Mouse (Mus musculus): ENCODE data around the gene Ddx11. TPM values are rescaled to one million over a fixed set of nuclear protein-coding genes. Genes with fewer than 3 reads are reported as not detected.

Gene Ddx11
- total and polyA plus RNA-seq, 2 experiments from 2014 or later, result 2.5 to 6.7 TPM

GRCm38 (mm10) chr17:66107466-66107865 is 15.9 kb upstream of the Ddx11 start:
- Histone ChIP-seq H3K4me2 (ENCODE audit: low read depth, low read length, poor library complexity, severe bottlenecking) (no peak overlapping the region), H3K9ac (replicated peaks; ENCODE audit: low read length, poor library complexity, severe bottlenecking) (no peak overlapping the region), H3K36me3 (ENCODE audit: insufficient read depth, low read length) (no peaks in the 10 kb centered on the region), H3K4me3 (ENCODE audit: low read depth, low read length) (no peak overlapping the region), H3K4me1 (ENCODE audit: insufficient read depth, low read length) (peaks cover 3% of the 10 kb centered on the region; the same call in 1 of the 2 replicates), H3K27ac (ENCODE audit: low read depth, low read length) (no peak overlapping the region), H3K9me3 (ENCODE audit: low read length) (no peaks in the 10 kb centered on the region), H3K27me3 (ENCODE audit: insufficient read depth, low read length) (no peaks in the 10 kb centered on the region)
- 65% methylated on average over 8 of the region's 8 CpGs for WGBS
- no peak for DNase-seq (ENCODE audit: low spot score)
- TF ChIP-seq CTCF (IDR thresholded peaks at IDR 0.05), result no peak
- ATAC-seq (ENCODE audit: low FRiP score), result no peak

GRCm38 (mm10) chr17:66108198-66108597 is 15.1 kb upstream of the Ddx11 start:
- H3K4me2 ChIP-seq (ENCODE audit: low read depth, low read length, poor library complexity, severe bottlenecking), result no peak overlapping the region
- H3K36me3 ChIP-seq (ENCODE audit: insufficient read depth, low read length), result no peaks in the 10 kb centered on the region
- H3K27ac ChIP-seq (ENCODE audit: low read depth, low read length), result no peak overlapping the region
- H3K9ac ChIP-seq (replicated peaks; ENCODE audit: low read length, poor library complexity, severe bottlenecking), result no peak overlapping the region
- H3K27me3 ChIP-seq (ENCODE audit: insufficient read depth, low read length), result no peaks in the 10 kb centered on the region
- TF ChIP-seq CTCF (IDR thresholded peaks at IDR 0.05), result no peak
- peaks cover 3% of the 10 kb centered on the region; the same call in 1 of the 2 replicates for H3K4me1 ChIP-seq (ENCODE audit: insufficient read depth, low read length)
- H3K4me3 ChIP-seq (ENCODE audit: low read depth, low read length), result no peak overlapping the region
- ATAC-seq (ENCODE audit: low FRiP score), result no peak
- no peaks in the 10 kb centered on the region for H3K9me3 ChIP-seq (ENCODE audit: low read length)
- 85% methylated on average over 4 of the region's 4 CpGs for WGBS
- DNase-seq (ENCODE audit: low spot score), result no peak

- H3K4me3 ChIP-seq (ENCODE audit: low read depth, low read length), result peak overlapping the region; percentile 66
- 41% methylated on average over 6 of the region's 6 CpGs for WGBS
- no peaks in the 10 kb centered on the region for H3K27me3 ChIP-seq (ENCODE audit: insufficient read depth, low read length)
- no peak for ATAC-seq (ENCODE audit: low FRiP score)
- no peak for DNase-seq (ENCODE audit: low spot score)
- H3K9ac ChIP-seq (replicated peaks; ENCODE audit: low read length, poor library complexity, severe bottlenecking), result peak overlapping the region; percentile 61; the same call in 1 of the 2 replicates
- peak overlapping the region; percentile 54 for H3K4me2 ChIP-seq (ENCODE audit: low read depth, low read length, poor library complexity, severe bottlenecking)
- no peak overlapping the region for H3K27ac ChIP-seq (ENCODE audit: low read depth, low read length)
- peaks cover 3% of the 10 kb centered on the region; the same call in 1 of the 2 replicates for H3K4me1 ChIP-seq (ENCODE audit: insufficient read depth, low read length)
- H3K9me3 ChIP-seq (ENCODE audit: low read length), result no peaks in the 10 kb centered on the region
- peaks cover 18% of the 10 kb centered on the region for H3K36me3 ChIP-seq (ENCODE audit: insufficient read depth, low read length)
- no peak for TF ChIP-seq CTCF (IDR thresholded peaks at IDR 0.05)
Observed at GRCm38 (mm10) chr17:66110746-66111145, 12.6 kb upstream of the Ddx11 start.

DNA sequence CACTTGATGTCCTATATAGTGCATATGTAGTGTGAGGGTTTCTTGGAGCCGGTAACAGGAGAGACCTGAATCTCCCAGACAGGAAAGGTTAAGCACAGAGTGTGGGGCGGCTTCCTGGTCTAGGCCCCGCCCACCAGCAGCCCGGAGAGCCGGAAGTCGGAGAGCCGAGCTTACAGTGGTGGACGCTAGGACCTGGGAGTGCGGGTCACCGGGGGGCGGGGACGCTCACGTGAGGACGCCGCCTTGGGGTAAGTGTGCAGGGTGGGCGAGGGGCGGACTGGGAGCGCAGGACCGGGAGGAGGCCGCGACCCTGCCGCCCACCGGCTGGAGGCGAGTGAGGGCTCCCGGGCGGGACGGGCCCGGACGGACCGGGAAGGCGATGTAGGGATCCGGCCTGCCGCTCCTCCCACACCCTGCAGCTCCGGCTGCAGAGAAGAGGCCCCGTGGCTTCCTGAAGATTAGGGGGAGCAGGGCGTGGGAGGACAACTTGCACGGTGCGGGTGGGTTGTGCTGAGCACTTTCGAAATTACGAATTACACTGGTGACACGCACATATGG is 11.8 kb upstream of the Ddx11 start, which contains the start of gene Washc1:
Washc1 (plus strand) TSS at position 144 of the 558 bp plus-strand sequence.
- Histone ChIP-seq H3K36me3 (ENCODE audit: insufficient read depth, low read length) (peaks cover 24% of the 10 kb centered on the region), H3K27me3 (ENCODE audit: insufficient read depth, low read length) (no peaks in the 10 kb centered on the region), H3K4me2 (ENCODE audit: low read depth, low read length, poor library complexity, severe bottlenecking) (peak within 1 kb of the TSS; percentile 54), H3K27ac (ENCODE audit: low read depth, low read length) (peak within 1 kb of the TSS; percentile 45), H3K4me3 (ENCODE audit: low read depth, low read length) (peak within 1 kb of the TSS; percentile 66), H3K9me3 (ENCODE audit: low read length) (no peaks in the 10 kb centered on the region), H3K4me1 (ENCODE audit: insufficient read depth, low read length) (peaks cover 3% of the 10 kb centered on the region; the same call in 1 of the 2 replicates), H3K9ac (replicated peaks; ENCODE audit: low read length, poor library complexity, severe bottlenecking) (peak within 1 kb of the TSS; percentile 61)
- under 1% methylated on average over 39 of the region's 41 CpGs for WGBS
- peak; percentile 33; the same call in 1 of the 2 replicates for TF ChIP-seq CTCF (IDR thresholded peaks at IDR 0.05)
- peak; percentile 95 for ATAC-seq (ENCODE audit: low FRiP score)
- DNase-seq (ENCODE audit: low spot score), result peak; percentile 94

- H3K4me1 ChIP-seq (ENCODE audit: insufficient read depth, low read length), result peaks cover 3% of the 10 kb centered on the region; the same call in 1 of the 2 replicates
- 43% methylated on average over 4 of the region's 4 CpGs for WGBS
- no peak for DNase-seq (ENCODE audit: low spot score)
- H3K27me3 ChIP-seq (ENCODE audit: insufficient read depth, low read length), result no peaks in the 10 kb centered on the region
- H3K4me2 ChIP-seq (ENCODE audit: low read depth, low read length, poor library complexity, severe bottlenecking), result peak overlapping the region; percentile 54
- H3K36me3 ChIP-seq (ENCODE audit: insufficient read depth, low read length), result peaks cover 31% of the 10 kb centered on the region
- peak overlapping the region; percentile 66 for H3K4me3 ChIP-seq (ENCODE audit: low read depth, low read length)
- H3K27ac ChIP-seq (ENCODE audit: low read depth, low read length), result no peak overlapping the region
- H3K9ac ChIP-seq (replicated peaks; ENCODE audit: low read length, poor library complexity, severe bottlenecking), result peak overlapping the region; percentile 61
- no peak for TF ChIP-seq CTCF (IDR thresholded peaks at IDR 0.05)
- no peaks in the 10 kb centered on the region for H3K9me3 ChIP-seq (ENCODE audit: low read length)
- no peak for ATAC-seq (ENCODE audit: low FRiP score)
Observed at GRCm38 (mm10) chr17:66112166-66112565, 11.2 kb upstream of the Ddx11 start.

DNA sequence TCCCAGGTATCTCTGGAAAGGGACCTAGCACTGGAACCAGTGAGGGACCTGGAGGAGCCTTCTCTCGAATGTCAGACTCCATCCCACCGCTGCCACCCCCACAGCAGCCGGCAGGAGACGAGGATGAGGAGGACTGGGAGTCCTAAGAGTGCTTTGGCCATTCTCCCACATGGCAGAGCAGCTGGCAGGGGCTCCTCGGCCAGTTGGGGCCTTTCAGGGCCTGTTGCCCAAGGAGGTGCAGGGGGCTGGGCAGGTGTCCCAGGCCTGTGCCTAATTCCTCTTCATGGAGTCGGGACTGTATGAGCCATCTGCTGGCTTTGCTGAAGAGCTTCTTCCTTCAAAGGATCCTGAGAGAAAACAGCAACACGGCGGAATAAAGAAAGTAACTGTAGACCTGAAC is 4.3 kb upstream of the Ddx11 start:
- Histone ChIP-seq H3K36me3 (ENCODE audit: insufficient read depth, low read length) (peaks cover 59% of the 10 kb centered on the region), H3K4me1 (ENCODE audit: insufficient read depth, low read length) (0 out of 2 replicates have a peak, but pooled peaks cover 1% of the 10 kb centered on the region), H3K27ac (ENCODE audit: low read depth, low read length) (no peak overlapping the region), H3K9me3 (ENCODE audit: low read length) (no peaks in the 10 kb centered on the region), H3K9ac (replicated peaks; ENCODE audit: low read length, poor library complexity, severe bottlenecking) (no peak overlapping the region), H3K4me2 (ENCODE audit: low read depth, low read length, poor library complexity, severe bottlenecking) (no peak overlapping the region), H3K27me3 (ENCODE audit: insufficient read depth, low read length) (no peaks in the 10 kb centered on the region), H3K4me3 (ENCODE audit: low read depth, low read length) (no peak overlapping the region)
- ATAC-seq (ENCODE audit: low FRiP score), result no peak
- TF ChIP-seq CTCF (IDR thresholded peaks at IDR 0.05), result no peak
- 89% methylated on average over 8 of the region's 8 CpGs for WGBS
- DNase-seq (ENCODE audit: low spot score), result no peak

Measured in midbrain, postnatal 0 days (tissue).